21 mouse cellular contexts compared by ENCODE assay signal in genomic region chr9:44324147-44324546, GRCm38 (mm10). TPM values are rescaled to one million over a fixed set of nuclear protein-coding genes. Genes with fewer than 3 reads are reported as not detected.
DNase-seq lines count a peak whose midpoint lies in the region; ATAC-seq lines count a peak whose summit lies in the region.
"Had no signal": no experiment of that assay in that cellular context is flagged by ENCODE, and none has a peak within 500 bp of the region (broad histone marks: within the 10 kb centered on the region; RNA-seq: fewer than 3 reads in every experiment).

No protein-coding gene starts in this region.

- no peak overlapping the region for H3K4me3 ChIP-seq in liver, embryonic 12.5 days
- H3K4me3 ChIP-seq in liver, embryonic 11.5 days (ENCODE audit: low read depth, low read length), result no peak overlapping the region
- H3K4me3 ChIP-seq: embryonic facial prominence, embryonic 10.5 days; limb, embryonic 15.5 days had no signal

- peaks cover 12% of the 10 kb centered on the region for H3K36me3 ChIP-seq in liver, embryonic 12.5 days
- H3K36me3 ChIP-seq in liver, embryonic 11.5 days (ENCODE audit: control insufficient read depth, insufficient read depth, low read length), result peaks cover 6% of the 10 kb centered on the region

- H3K27me3 ChIP-seq in liver, embryonic 12.5 days (replicated peaks), result no peaks in the 10 kb centered on the region
- H3K27me3 ChIP-seq in liver, embryonic 11.5 days (replicated peaks; ENCODE audit: control insufficient read depth, insufficient read depth, low read length), result no peaks in the 10 kb centered on the region
- H3K27me3 ChIP-seq: limb, embryonic 15.5 days had no signal

- ATAC-seq in liver, embryonic 12.5 days, result no peak
- ATAC-seq in liver, embryonic 11.5 days (replicated peaks; ENCODE audit: low FRiP score), result no peak
- ATAC-seq: activated CD4-positive, CD25-positive, alpha-beta regulatory T cell, adult 4 months; forebrain, postnatal 0 days; hindbrain, postnatal 0 days had no signal

- peak; percentile 73 to 86 for DNase-seq in adrenal gland, adult (ENCODE audit: inconsistent age in 2 of 2, low spot score in 1 of 2)
- DNase-seq in adrenal gland, adult 18-20 months (ENCODE audit: low spot score in 2 of 2), result no peak
- no peak for DNase-seq in liver, embryonic 11.5 days (ENCODE audit: low spot score)
- peak; percentile 89 for DNase-seq in A20 (ENCODE audit: low read depth, low spot score)
- DNase-seq in adrenal gland, postnatal 36 days, result peak; percentile 48 to 53
- DNase-seq in cerebellum, postnatal 14 days, result no peak
- DNase-seq: cerebellum, adult 9-11 months; forebrain, postnatal 0 days; gastrocnemius, postnatal 14 days; heart, adult 11 months; kidney, adult 11 months; left cerebral cortex, postnatal 4 days; lung, adult 18-20 months; thymus, adult 18-20 months; thymus, postnatal 36 days had no signal

- peak overlapping the region; percentile 41; the same call in 1 of the 2 replicates for H3K27ac ChIP-seq in liver, embryonic 12.5 days
- no peak overlapping the region for H3K27ac ChIP-seq in liver, embryonic 11.5 days (ENCODE audit: low read depth, low read length)
- H3K27ac ChIP-seq: embryonic facial prominence, embryonic 10.5 days; hindbrain, postnatal 0 days; limb, embryonic 15.5 days had no signal

- H3K9me3 ChIP-seq in liver, embryonic 12.5 days (replicated peaks), result no peaks in the 10 kb centered on the region
- no peaks in the 10 kb centered on the region for H3K9me3 ChIP-seq in liver, embryonic 11.5 days (ENCODE audit: control insufficient read depth, low read length)
- H3K9me3 ChIP-seq: embryonic facial prominence, embryonic 10.5 days; limb, embryonic 15.5 days had no signal

- H3K4me1 ChIP-seq in liver, embryonic 12.5 days, result peaks cover 39% of the 10 kb centered on the region
- H3K4me1 ChIP-seq in liver, embryonic 11.5 days (replicated peaks; ENCODE audit: control insufficient read depth, insufficient read depth, low read length), result peaks cover 18% of the 10 kb centered on the region

- no peak overlapping the region for H3K9ac ChIP-seq in liver, embryonic 12.5 days
- H3K9ac ChIP-seq in liver, embryonic 11.5 days (ENCODE audit: low read depth, low read length), result no peak overlapping the region
- H3K9ac ChIP-seq: forebrain, postnatal 0 days; limb, embryonic 15.5 days had no signal

- 79% methylated on average over 6 of the region's 6 CpGs for WGBS in liver, embryonic 12.5 days (ENCODE audit: insufficient replicate concordance)
- 82% methylated on average over 6 of the region's 6 CpGs for WGBS in liver, embryonic 11.5 days

- no peak overlapping the region for H3K4me2 ChIP-seq in liver, embryonic 12.5 days
- no peak overlapping the region for H3K4me2 ChIP-seq in liver, embryonic 11.5 days
- H3K4me2 ChIP-seq: heart, embryonic 11.5 days; limb, embryonic 15.5 days had no signal

RNA-seq across cellular contexts. Expression of gene Dpagt1, which starts 1.7 kb away (rescaled TPM):
- 10 to 100 TPM; 21.7 to 30.9 TPM for total RNA-seq in adrenal gland, adult 18-20 months (2021)
- polyA plus RNA-seq in liver, embryonic 12.5 days (2016; fragmentation: Nextera tagmentation; extraction: Ambion mirVana), result 21.9 and 24.0 TPM in 2 replicates
- polyA plus RNA-seq in liver, embryonic 11.5 days (2014; fragmentation: Nextera tagmentation; extraction: Ambion mirVana), result 39.5 and 41.9 TPM in 2 replicates
- 10 to 100 TPM; 25.3 to 32.7 TPM for total RNA-seq in adrenal gland, postnatal 36 days (2021)

RNA-seq across cellular contexts. Expression of gene C2cd2l, which starts 4.1 kb away (rescaled TPM):
- 10 to 100 TPM; 35.2 to 41.7 TPM for total RNA-seq in adrenal gland, adult 18-20 months (2021)
- polyA plus RNA-seq in liver, embryonic 12.5 days (2016; fragmentation: Nextera tagmentation; extraction: Ambion mirVana), result 12.3 and 13.0 TPM in 2 replicates
- 8.9 and 9.3 TPM in 2 replicates for polyA plus RNA-seq in liver, embryonic 11.5 days (2014; fragmentation: Nextera tagmentation; extraction: Ambion mirVana)
- total RNA-seq in adrenal gland, postnatal 36 days (2021), result 10 to 100 TPM; 37.6 to 50.6 TPM

RNA-seq across cellular contexts. Expression of gene H2afx, which starts 10.3 kb away (rescaled TPM):
- total RNA-seq in adrenal gland, adult 18-20 months (2021), result 10 to 100 TPM; 26.8 to 34.4 TPM
- polyA plus RNA-seq in liver, embryonic 12.5 days (2016; fragmentation: Nextera tagmentation; extraction: Ambion mirVana), result 233 and 239 TPM in 2 replicates
- 250 TPM in 2 replicates for polyA plus RNA-seq in liver, embryonic 11.5 days (2014; fragmentation: Nextera tagmentation; extraction: Ambion mirVana)
- 10 to 100 TPM; 41.3 to 47.7 TPM for total RNA-seq in adrenal gland, postnatal 36 days (2021)

RNA-seq across cellular contexts. Expression of gene Hinfp, which starts 18.7 kb away (rescaled TPM):
- total RNA-seq in adrenal gland, adult 18-20 months (2021), result 10 to 100 TPM; 18.3 to 22.6 TPM
- polyA plus RNA-seq in liver, embryonic 12.5 days (2016; fragmentation: Nextera tagmentation; extraction: Ambion mirVana), result 16.2 and 17.2 TPM in 2 replicates
- polyA plus RNA-seq in liver, embryonic 11.5 days (2014; fragmentation: Nextera tagmentation; extraction: Ambion mirVana), result 19.3 and 20.2 TPM in 2 replicates
- total RNA-seq in adrenal gland, postnatal 36 days (2021), result 10 to 100 TPM; 18.9 to 24.4 TPM

RNA-seq across cellular contexts. Expression of gene Hmbs, which starts 19.9 kb away (rescaled TPM):
- 10 to 100 TPM; 52.3 to 87.5 TPM for total RNA-seq in adrenal gland, adult 18-20 months (2021)
- 1,354 and 1,355 TPM in 2 replicates for polyA plus RNA-seq in liver, embryonic 12.5 days (2016; fragmentation: Nextera tagmentation; extraction: Ambion mirVana)
- polyA plus RNA-seq in liver, embryonic 11.5 days (2014; fragmentation: Nextera tagmentation; extraction: Ambion mirVana), result 879 and 949 TPM in 2 replicates
- total RNA-seq in adrenal gland, postnatal 36 days (2021), result 10 to 100 TPM; 61.8 to 98.3 TPM

Comparison
In these comparisons a context has a peak if more than half of its experiments do, and no peak if none do; other contexts are left out.
1. DNase-seq: peak in adrenal gland, adult (2 of 2), A20 (single experiment) and adrenal gland, postnatal 36 days (2 of 2); none in adrenal gland, adult 18-20 months (0 of 2), liver, embryonic 11.5 days (single experiment) and cerebellum, postnatal 14 days (0 of 2).